Mouse (Mus musculus) liver, embryonic 16.5 days (tissue): ENCODE data around the gene Hk3. TPM values are rescaled to one million over a fixed set of nuclear protein-coding genes. Genes with fewer than 3 reads are reported as not detected.

Experiments
- ATAC-seq: fragments of 200-750 bp; cut with Nextera tagmentation; 2 replicates; pipeline ENCODE4 v1.8.0; 2017; ENCODE audit warnings: low read depth, mild to moderate bottlenecking, moderate number of reproducible peaks, moderate library complexity
- H3K27ac ChIP-seq: fragments of 300-500 bp; sonication (generic); 2 replicates; pipeline ENCODE4 v1.5.1; 2014; ENCODE audit warnings: mild to moderate bottlenecking, low read length
- H3K27me3 ChIP-seq: fragments of 300-500 bp; sonication (generic); 2 replicates; pipeline ENCODE4 v1.6.1; 2014; ENCODE audit warnings: low read depth, low read length, mixed read lengths; ENCODE audit not compliant: control insufficient read depth, insufficient read depth
- H3K36me3 ChIP-seq: fragments of 300-500 bp; sonication (generic); 2 replicates; pipeline ENCODE4 v1.6.1; 2014; ENCODE audit warnings: mild to moderate bottlenecking; ENCODE audit not compliant: control insufficient read depth, insufficient read depth
- H3K4me1 ChIP-seq: fragments of 300-500 bp; sonication (generic); 2 replicates; pipeline ENCODE4 v1.6.1; 2014; ENCODE audit warnings: low read depth, low read length, mixed read lengths; ENCODE audit not compliant: control insufficient read depth
- H3K4me2 ChIP-seq: fragments of 300-500 bp; sonication (generic); 2 replicates; pipeline ENCODE4 v1.6.1; 2014; ENCODE audit warnings: low read depth, low read length, mixed read lengths
- H3K4me3 ChIP-seq: fragments of 300-500 bp; sonication (generic); 2 replicates; pipeline ENCODE4 v1.5.1; 2014; ENCODE audit warnings: low read depth, mild to moderate bottlenecking, low read length
- H3K9ac ChIP-seq: fragments of 300-500 bp; sonication (generic); 2 replicates; pipeline ENCODE4 v1.6.1; 2014; ENCODE audit warnings: low read depth, low read length
- H3K9me3 ChIP-seq: fragments of 300-500 bp; sonication (generic); replicated peaks from 2 replicates; pipeline ENCODE4 v1.6.1; 2016; ENCODE audit warnings: low read length; ENCODE audit not compliant: control insufficient read depth
- WGBS: fragments of 180-500 bp; shearing (Covaris S2); extraction: QIAGEN DNeasy Blood & Tissue Kit; methylation state at CpG from one replicate; pipeline ENCODE4 v1.1.7; 2014; ENCODE audit not compliant: insufficient replicate concordance; 5-methylcytosine and 5-hydroxymethylcytosine counted together
- polyA plus RNA-seq: library from polyadenylated mRNA; unstranded; fragments of >200 nt; fragmentation: Nextera tagmentation; extraction: Ambion mirVana; gene quantifications from 2 replicates; pipeline ENCODE4 v1.2.1, GENCODE M21; 2015

Gene Hk3
- polyA plus RNA-seq, 1 experiment from 2014 or later = 8.3 TPM

GRCm38 (mm10) chr13:55020051-55020450 lies 1.1 kb downstream of the Hk3 start:
- Histone ChIP-seq H3K27me3 (no peaks in the 10 kb centered on the region), H3K4me2 (no peak overlapping the region; the same call in 1 of the 2 replicates), H3K9me3 (no peaks in the 10 kb centered on the region), H3K27ac (no peak overlapping the region), H3K9ac (no peak overlapping the region), H3K36me3 (no peaks in the 10 kb centered on the region), H3K4me3 (no peak overlapping the region), H3K4me1 (no peaks in the 10 kb centered on the region; the same call in 1 of the 2 replicates)
- ATAC-seq = no peak
- WGBS = 65% methylated on average over 4 of the region's 4 CpGs

GRCm38 (mm10) chr13:55019181-55019580 lies 2.0 kb downstream of the Hk3 start:
- H3K27me3 ChIP-seq = no peaks in the 10 kb centered on the region
- 42% methylated on average over 3 of the region's 3 CpGs for WGBS
- H3K9ac ChIP-seq = no peak overlapping the region
- ATAC-seq = no peak
- H3K9me3 ChIP-seq = no peaks in the 10 kb centered on the region
- H3K36me3 ChIP-seq = no peaks in the 10 kb centered on the region
- no peak overlapping the region for H3K4me3 ChIP-seq
- no peaks in the 10 kb centered on the region; the same call in 1 of the 2 replicates for H3K4me1 ChIP-seq
- H3K4me2 ChIP-seq = peak overlapping the region; percentile 28; the same call in 1 of the 2 replicates
- H3K27ac ChIP-seq = no peak overlapping the region

- Histone ChIP-seq H3K27me3 (no peaks in the 10 kb centered on the region), H3K36me3 (no peaks in the 10 kb centered on the region), H3K4me3 (no peak overlapping the region), H3K9ac (no peak overlapping the region), H3K27ac (no peak overlapping the region), H3K4me1 (no peaks in the 10 kb centered on the region; the same call in 1 of the 2 replicates), H3K9me3 (no peaks in the 10 kb centered on the region), H3K4me2 (no peak overlapping the region)
- ATAC-seq = no peak
- WGBS = 72% methylated on average over 9 of the region's 9 CpGs
Measured at GRCm38 (mm10) chr13:55018700-55019099, 2.5 kb downstream of the Hk3 start.

GRCm38 (mm10) chr13:55017898-55018599 lies 3.1 kb downstream of the Hk3 start:
- H3K9me3 ChIP-seq = no peaks in the 10 kb centered on the region
- H3K4me1 ChIP-seq = no peaks in the 10 kb centered on the region; the same call in 1 of the 2 replicates
- no peak overlapping the region for H3K4me3 ChIP-seq
- no peak overlapping the region for H3K27ac ChIP-seq
- no peaks in the 10 kb centered on the region for H3K36me3 ChIP-seq
- no peak overlapping the region for H3K9ac ChIP-seq
- H3K27me3 ChIP-seq = no peaks in the 10 kb centered on the region
- 63% methylated on average over 8 of the region's 8 CpGs for WGBS
- no peak for ATAC-seq
- no peak overlapping the region for H3K4me2 ChIP-seq

GRCm38 (mm10) chr13:55017154-55017897 lies 3.9 kb downstream of the Hk3 start:
- Histone ChIP-seq H3K4me2 (no peak overlapping the region), H3K36me3 (no peaks in the 10 kb centered on the region), H3K9me3 (no peaks in the 10 kb centered on the region), H3K4me3 (no peak overlapping the region), H3K27ac (no peak overlapping the region), H3K4me1 (no peaks in the 10 kb centered on the region), H3K27me3 (no peaks in the 10 kb centered on the region), H3K9ac (no peak overlapping the region)
- WGBS = 58% methylated on average over 12 of the region's 12 CpGs
- no peak for ATAC-seq

GRCm38 (mm10) chr13:55014451-55014850 lies 6.7 kb downstream of the Hk3 start:
- no peak for ATAC-seq
- no peak overlapping the region for H3K4me3 ChIP-seq
- H3K27me3 ChIP-seq = no peaks in the 10 kb centered on the region
- no peak overlapping the region for H3K27ac ChIP-seq
- WGBS = 59% methylated on average over 9 of the region's 9 CpGs
- no peaks in the 10 kb centered on the region for H3K9me3 ChIP-seq
- no peaks in the 10 kb centered on the region for H3K4me1 ChIP-seq
- no peak overlapping the region for H3K4me2 ChIP-seq
- no peak overlapping the region for H3K9ac ChIP-seq
- no peaks in the 10 kb centered on the region for H3K36me3 ChIP-seq

GRCm38 (mm10) chr13:55013702-55014344 lies 7.4 kb downstream of the Hk3 start:
- H3K27ac ChIP-seq = no peak overlapping the region
- no peaks in the 10 kb centered on the region for H3K9me3 ChIP-seq
- H3K4me2 ChIP-seq = no peak overlapping the region
- H3K36me3 ChIP-seq = no peaks in the 10 kb centered on the region
- 36% methylated on average over 9 of the region's 9 CpGs for WGBS
- no peak overlapping the region for H3K4me3 ChIP-seq
- no peaks in the 10 kb centered on the region for H3K27me3 ChIP-seq
- ATAC-seq = no peak
- H3K9ac ChIP-seq = no peak overlapping the region
- H3K4me1 ChIP-seq = no peaks in the 10 kb centered on the region

GRCm38 (mm10) chr13:55011981-55012478 lies 9.2 kb downstream of the Hk3 start:
- H3K36me3 ChIP-seq = no peaks in the 10 kb centered on the region
- no peaks in the 10 kb centered on the region for H3K27me3 ChIP-seq
- no peak overlapping the region for H3K27ac ChIP-seq
- WGBS = 13% methylated on average over 14 of the region's 14 CpGs
- no peak overlapping the region for H3K4me2 ChIP-seq
- no peak for ATAC-seq
- H3K9me3 ChIP-seq = no peaks in the 10 kb centered on the region
- H3K4me3 ChIP-seq = no peak overlapping the region
- no peaks in the 10 kb centered on the region for H3K4me1 ChIP-seq
- H3K9ac ChIP-seq = no peak overlapping the region
